Mouse (Mus musculus) c-Kit-negative CD71-positive TER-119-positive erythroid progenitor cells, embryonic 14.5 days (primary cell): ENCODE data around the gene Mitf.

Source experiments
- DNase-seq: peaks from one replicate; pipeline ENCODE4 v3.0.0-alpha.2; 2013; ENCODE audit warnings: low read depth, low spot score

Gene Mitf

GRCm38 (mm10) chr6:97940916-97941315 is 134.1 kb downstream of the Mitf start:
- no peak for DNase-seq

- no peak for DNase-seq
These were observed 143.4 kb downstream of the Mitf start for GRCm38 (mm10) chr6:97950033-97950881.

- no peak for DNase-seq
These were observed 144.0 kb downstream of the Mitf start for GRCm38 (mm10) chr6:97950882-97951245.

- DNase-seq = no peak
These were observed 144.9 kb downstream of the Mitf start for GRCm38 (mm10) chr6:97951711-97952110.

DNA sequence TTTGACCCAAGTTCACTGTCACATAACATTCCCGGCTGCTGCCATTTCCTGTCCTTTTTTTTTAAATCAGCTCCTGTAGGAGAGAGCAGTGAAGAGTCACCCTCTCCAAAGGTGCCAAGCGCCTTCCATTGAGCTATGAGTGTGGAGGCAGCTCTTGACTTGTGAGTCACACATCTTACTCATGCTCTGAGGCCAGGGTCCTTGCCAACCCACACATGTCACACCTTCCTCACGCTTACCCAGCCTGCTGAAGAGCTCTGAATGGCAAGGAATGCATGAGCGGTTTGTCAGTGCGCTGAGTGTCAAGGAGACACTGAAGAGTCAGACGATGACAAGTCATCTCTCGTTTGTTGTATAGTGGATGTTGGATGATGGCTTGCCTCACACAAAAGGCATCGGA is 146.0 kb downstream of the Mitf start:
- no peak for DNase-seq

DNA sequence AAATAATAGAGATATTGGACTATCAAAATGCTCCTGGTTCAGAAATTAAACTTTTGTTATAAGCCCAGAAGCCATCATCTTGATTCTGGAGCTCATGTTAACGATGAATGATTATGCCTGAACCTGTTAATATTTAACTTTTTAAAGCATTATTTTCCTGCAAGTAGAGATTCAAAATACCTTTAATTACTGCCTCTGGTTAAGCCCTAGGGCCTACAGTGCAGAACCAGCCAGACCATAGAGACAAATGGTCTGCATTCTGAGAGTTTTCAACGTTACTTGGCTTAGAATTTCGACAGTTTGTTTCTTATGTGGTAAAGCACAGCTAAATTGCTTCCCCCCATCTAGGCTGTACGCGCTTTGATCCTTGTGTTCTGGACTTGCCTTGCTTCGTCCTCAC is 149.3 kb downstream of the Mitf start:
- DNase-seq = no peak

DNA sequence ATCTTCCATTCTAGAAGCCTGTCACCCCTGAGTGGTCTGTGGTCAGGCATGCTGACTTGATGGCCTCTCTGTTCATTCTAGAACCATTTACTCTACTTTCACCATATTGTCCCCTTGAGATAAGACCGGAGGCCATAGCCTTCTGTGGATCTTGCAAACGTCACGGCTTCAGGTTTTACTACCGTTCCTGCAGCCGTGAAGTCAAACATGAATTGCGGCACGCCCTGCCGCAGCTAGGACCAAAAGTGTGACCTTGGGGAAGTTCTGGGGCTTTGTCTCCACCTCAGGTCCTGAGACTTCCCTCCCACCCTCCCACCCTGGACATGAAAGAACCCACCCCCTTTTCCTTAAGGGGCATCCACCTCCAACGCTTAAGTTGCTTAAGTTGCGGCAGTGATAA is 149.8 kb downstream of the Mitf start:
- DNase-seq = no peak

GRCm38 (mm10) chr6:97958276-97958675 is 151.4 kb downstream of the Mitf start:
- no peak for DNase-seq

- no peak for DNase-seq
These were observed 154.9 kb downstream of the Mitf start for GRCm38 (mm10) chr6:97961776-97962175.

GRCm38 (mm10) chr6:97962311-97962710 is 155.5 kb downstream of the Mitf start:
- DNase-seq = no peak

DNA sequence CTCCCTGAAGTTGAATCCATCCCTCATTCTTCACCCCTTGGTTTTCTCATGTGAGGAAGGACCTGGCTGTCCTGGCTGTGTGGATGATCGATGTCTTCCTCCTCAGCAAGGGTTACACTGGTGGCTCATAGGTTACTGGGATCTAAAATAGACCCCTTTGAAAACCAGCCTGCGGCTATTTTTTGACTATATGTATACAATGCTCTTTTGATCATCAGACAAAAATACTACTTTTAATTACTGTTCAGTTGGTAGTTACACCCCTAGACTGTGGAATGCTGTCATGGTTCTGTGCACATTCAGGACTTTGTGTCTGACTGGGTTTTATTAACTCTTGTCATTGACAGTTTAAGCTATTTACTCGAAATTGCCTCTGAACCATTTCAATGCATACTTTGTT is 157.9 kb downstream of the Mitf start:
- no peak for DNase-seq

DNA sequence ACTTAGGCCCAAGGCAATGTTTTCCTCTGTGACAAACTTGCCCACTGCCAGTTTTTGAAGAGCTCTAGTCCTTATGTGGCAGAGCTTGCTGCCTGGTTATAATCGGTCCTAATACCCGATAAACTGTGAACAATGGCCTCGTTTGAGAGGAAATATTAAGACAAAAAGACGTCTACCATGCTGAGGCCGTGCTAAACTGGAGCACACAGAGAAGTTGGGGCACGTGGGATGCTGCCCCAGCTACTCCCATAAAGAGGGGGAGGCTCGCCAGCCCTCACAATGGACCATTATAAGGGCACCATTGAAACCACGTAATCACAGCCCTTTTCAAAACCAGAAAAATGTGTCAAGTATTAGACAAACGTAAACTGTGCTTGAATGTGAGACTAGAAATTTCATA is 174.8 kb downstream of the Mitf start:
- no peak for DNase-seq

DNA sequence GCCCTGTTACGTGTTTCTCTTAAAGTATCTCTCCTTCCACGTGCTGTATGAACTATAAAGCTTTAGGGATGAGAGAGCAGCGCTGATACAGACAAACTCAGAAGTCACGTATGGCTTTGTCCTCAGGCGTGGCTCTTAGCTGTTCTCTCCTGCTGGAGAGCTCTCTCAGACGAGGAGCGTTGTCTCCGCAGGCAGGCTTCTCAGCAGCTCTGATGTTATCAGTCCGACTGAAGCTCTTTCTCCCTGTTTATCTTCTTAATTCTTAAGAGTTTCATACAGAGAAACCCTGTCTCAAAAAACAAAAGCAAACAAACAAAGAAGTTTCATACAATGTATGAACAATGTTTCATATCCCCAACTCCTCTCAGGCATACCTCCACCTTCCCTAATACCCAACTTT is 178.8 kb downstream of the Mitf start:
- DNase-seq = no peak

DNA sequence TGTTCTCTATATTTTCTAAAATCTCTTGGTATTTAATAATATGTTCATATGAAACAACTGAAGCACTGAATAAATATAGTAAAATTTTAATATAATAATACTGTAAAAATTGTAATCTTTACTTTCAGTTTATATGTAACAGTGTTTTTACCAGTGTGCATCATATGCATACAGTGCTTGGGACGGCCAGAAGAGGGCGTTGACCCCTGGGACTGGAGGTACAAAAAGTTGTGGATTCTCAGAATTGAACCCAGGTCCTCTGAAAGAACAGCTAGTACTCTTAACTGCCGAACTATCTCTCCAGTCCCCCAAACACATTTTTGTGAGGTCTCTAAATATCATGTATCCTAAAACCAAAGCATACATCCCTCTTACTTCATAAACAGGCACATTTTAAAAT is 179.6 kb downstream of the Mitf start:
- DNase-seq = no peak

DNA sequence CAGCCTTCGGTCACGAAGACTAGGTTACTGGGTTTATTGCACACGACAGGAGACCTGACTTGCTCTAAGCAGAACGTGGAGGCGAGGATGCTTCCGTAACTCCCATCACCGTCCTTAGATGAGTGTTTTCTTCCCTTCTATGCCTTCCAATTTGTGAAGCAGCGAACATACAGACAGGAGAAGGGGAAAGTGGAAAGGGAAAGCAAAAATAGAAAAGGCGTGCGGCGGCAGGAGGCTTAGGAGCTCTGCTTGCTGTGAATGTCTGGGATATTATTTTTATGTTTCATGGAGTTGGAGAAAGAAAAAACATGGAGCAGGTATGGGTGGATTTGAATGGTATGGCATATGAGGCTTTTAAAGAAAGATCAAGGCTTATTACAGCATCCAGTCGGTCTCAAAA is 186.7 kb downstream of the Mitf start:
- no peak for DNase-seq

- no peak for DNase-seq
These were observed 188.9 kb downstream of the Mitf start for GRCm38 (mm10) chr6:97995606-97996307.

DNA sequence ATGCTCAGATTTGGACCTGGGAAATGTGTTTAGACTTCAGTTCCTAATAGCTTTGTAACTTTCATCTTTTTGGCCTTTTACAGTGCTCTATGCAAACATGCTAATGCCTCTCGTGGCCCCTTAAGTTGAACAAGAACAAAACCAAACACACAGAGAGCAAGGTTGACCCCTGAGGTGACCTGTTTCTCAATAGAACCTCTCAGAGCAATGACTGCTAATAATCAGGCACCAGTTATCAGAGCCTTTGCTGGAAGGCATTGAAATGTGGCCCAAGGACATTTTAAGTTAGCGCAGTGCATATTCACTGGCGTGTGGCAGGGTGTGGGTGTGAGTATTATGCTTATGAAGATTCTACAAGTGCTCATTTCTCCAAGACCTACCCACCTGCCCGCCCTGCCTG is 194.7 kb downstream of the Mitf start:
- DNase-seq = no peak

DNA sequence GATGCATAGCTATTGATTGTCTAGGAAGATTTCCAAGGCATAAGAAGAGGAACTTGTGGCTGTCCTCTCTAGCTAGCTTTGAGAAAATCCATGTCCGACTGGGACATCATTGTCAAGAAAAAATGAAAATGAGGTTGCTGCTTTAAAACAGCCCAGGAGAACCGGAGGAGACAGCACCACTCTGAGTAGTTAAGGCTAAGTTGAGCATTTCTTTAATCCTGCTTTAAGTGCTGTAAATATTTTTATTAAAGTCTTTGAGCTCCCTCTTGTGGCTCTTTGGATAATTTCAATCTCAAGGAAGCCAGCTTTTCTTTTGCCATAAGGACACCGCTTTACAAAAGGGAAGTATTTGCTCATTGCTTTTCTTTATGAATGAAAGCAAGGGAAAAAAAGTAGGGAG is 196.3 kb downstream of the Mitf start:
- DNase-seq = no peak

DNA sequence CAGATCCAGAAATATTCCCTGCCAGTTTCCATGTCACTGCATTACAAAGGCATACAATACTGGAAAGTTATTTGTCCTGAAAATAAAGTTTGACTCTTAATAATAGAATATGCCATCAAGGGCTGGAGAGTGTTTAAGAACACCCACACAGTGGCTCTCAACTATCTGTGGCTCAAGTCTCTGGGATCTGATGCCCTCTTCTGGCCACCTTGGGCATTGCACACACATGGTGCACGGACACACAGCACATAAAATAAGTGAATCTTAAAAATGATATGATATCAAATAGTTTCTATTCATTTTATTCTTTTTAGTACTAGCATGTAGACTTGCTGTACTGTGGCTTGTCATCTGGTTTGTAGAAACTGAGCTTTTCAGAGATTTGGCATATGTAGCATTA is 198.7 kb downstream of the Mitf start:
- DNase-seq = no peak

GRCm38 (mm10) chr6:98015066-98015465 is 208.2 kb downstream of the Mitf start:
- DNase-seq = no peak

GRCm38 (mm10) chr6:98015819-98016218 is 209.0 kb downstream of the Mitf start:
- DNase-seq = no peak

- no peak for DNase-seq
These were observed 217.0 kb downstream of the Mitf start for GRCm38 (mm10) chr6:98023876-98024275.

DNA sequence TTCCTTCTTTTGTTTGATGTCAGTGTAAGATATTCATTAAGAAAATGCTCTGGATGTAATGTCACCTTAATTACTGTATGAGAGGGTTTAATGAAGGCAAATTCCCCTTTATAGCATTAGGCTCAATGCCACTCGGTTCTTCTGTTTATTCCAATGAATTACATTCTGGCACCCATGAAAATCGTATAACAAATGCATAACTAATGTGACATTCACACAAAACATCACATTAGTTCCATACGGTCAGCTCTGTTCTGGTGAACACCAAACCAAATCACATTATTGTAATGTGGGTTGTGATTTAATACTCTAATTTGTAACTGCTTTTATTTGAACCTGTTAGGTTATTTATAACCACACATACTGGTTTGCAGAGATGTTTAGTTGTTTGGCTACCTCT is 231.7 kb downstream of the Mitf start:
- no peak for DNase-seq
